24 mouse cellular contexts compared by ENCODE assay signal in genomic region chr16:18462031-18462430, GRCm38 (mm10). TPM values are rescaled to one million over a fixed set of nuclear protein-coding genes. Genes with fewer than 3 reads are reported as not detected.
DNase-seq lines count a peak whose midpoint lies in the region; ATAC-seq and TF ChIP-seq lines count a peak whose summit lies in the region.
"Had no signal": no experiment of that assay in that cellular context is flagged by ENCODE, and none has a peak within 500 bp of the region (broad histone marks: within the 10 kb centered on the region; RNA-seq: fewer than 3 reads in every experiment).

No protein-coding gene starts in this region.

- 46% methylated on average over 9 of the region's 9 CpGs for WGBS in limb, embryonic 12.5 days
- WGBS in limb, embryonic 10.5 days = 59% methylated on average over 9 of the region's 9 CpGs
- 34% methylated on average over 9 of the region's 9 CpGs for WGBS in thymus, adult 2 months

- H3K27ac ChIP-seq in limb, embryonic 12.5 days = no peak overlapping the region
- H3K27ac ChIP-seq in limb, embryonic 10.5 days = no peak overlapping the region
- H3K27ac ChIP-seq in thymus, adult 2 months (ENCODE audit: control insufficient read depth, insufficient read depth, low read length) = peak overlapping the region; percentile 4; the same call in 1 of the 2 replicates
- H3K27ac ChIP-seq: embryonic facial prominence, embryonic 13.5 days; forebrain, embryonic 13.5 days; heart, embryonic 15.5 days; hindbrain, embryonic 10.5 days; hindbrain, embryonic 14.5 days had no signal

- H3K27me3 ChIP-seq in limb, embryonic 12.5 days = peaks cover 10% of the 10 kb centered on the region; the same call in 1 of the 2 replicates
- peaks cover 21% of the 10 kb centered on the region; the same call in 1 of the 2 replicates for H3K27me3 ChIP-seq in limb, embryonic 10.5 days (ENCODE audit: low read depth, poor library complexity, severe bottlenecking)
- no peaks in the 10 kb centered on the region for H3K27me3 ChIP-seq in thymus, adult 2 months (ENCODE audit: control insufficient read depth, insufficient read depth, low read length)
- H3K27me3 ChIP-seq: heart, embryonic 15.5 days had no signal

- H3K4me1 ChIP-seq in limb, embryonic 12.5 days (replicated peaks) = peaks cover 30% of the 10 kb centered on the region
- H3K4me1 ChIP-seq in limb, embryonic 10.5 days = peaks cover 33% of the 10 kb centered on the region
- peaks cover 67% of the 10 kb centered on the region for H3K4me1 ChIP-seq in thymus, adult 2 months (replicated peaks; ENCODE audit: control insufficient read depth, insufficient read depth, low read length)

- H3K4me3 ChIP-seq in limb, embryonic 12.5 days (replicated peaks) = no peak overlapping the region
- no peak overlapping the region for H3K4me3 ChIP-seq in limb, embryonic 10.5 days
- H3K4me3 ChIP-seq in thymus, adult 2 months (ENCODE audit: control insufficient read depth, insufficient read depth, low read length) = no peak overlapping the region
- H3K4me3 ChIP-seq: embryonic facial prominence, embryonic 13.5 days; forebrain, embryonic 13.5 days; gastrocnemius, adult 2 months; heart, embryonic 15.5 days; hindbrain, embryonic 10.5 days had no signal

- no peak for TF ChIP-seq POLR2A in thymus, adult 2 months (IDR thresholded peaks at IDR 0.05; ENCODE audit: control insufficient read depth, extremely low read depth, insufficient read depth, low read length, poor library complexity)

- no peaks in the 10 kb centered on the region for H3K9me3 ChIP-seq in limb, embryonic 12.5 days
- H3K9me3 ChIP-seq in limb, embryonic 10.5 days (replicated peaks) = no peaks in the 10 kb centered on the region
- H3K9me3 ChIP-seq: embryonic facial prominence, embryonic 13.5 days; forebrain, embryonic 13.5 days; heart, embryonic 15.5 days; hindbrain, embryonic 10.5 days had no signal

- DNase-seq in embryo, embryonic 10 days (ENCODE audit: low spot score) = peak; percentile 38
- DNase-seq in embryo, embryonic 11 days = no peak
- DNase-seq in limb, embryonic 10.5 days (ENCODE audit: low spot score) = no peak
- peak; percentile 33 for DNase-seq in thymus, adult 2 months
- DNase-seq in thymus, adult 18-20 months = no peak
- DNase-seq in layer of hippocampus, adult 11-12 months (ENCODE audit: low spot score) = no peak
- DNase-seq: adrenal gland, adult 2 months; adrenal gland, postnatal 36 days; B cell, adult 2 months; cerebellum, adult 11 months; cerebellum, adult 8-10 months; cerebellum, postnatal 14 days; gastrocnemius, postnatal 25 days had no signal

- no peaks in the 10 kb centered on the region for H3K36me3 ChIP-seq in limb, embryonic 12.5 days
- peaks cover 13% of the 10 kb centered on the region for H3K36me3 ChIP-seq in limb, embryonic 10.5 days
- H3K36me3 ChIP-seq in thymus, adult 2 months (ENCODE audit: control insufficient read depth, insufficient read depth, low read length) = no peaks in the 10 kb centered on the region

- no peak overlapping the region for H3K4me2 ChIP-seq in limb, embryonic 12.5 days
- H3K4me2 ChIP-seq: embryonic facial prominence, embryonic 13.5 days; forebrain, embryonic 13.5 days; heart, embryonic 11.5 days; heart, embryonic 15.5 days; hindbrain, embryonic 14.5 days had no signal

- no peak for ATAC-seq in limb, embryonic 12.5 days (ENCODE audit: insufficient number of reproducible peaks, insufficient read depth, low FRiP score, low TSS enrichment, low read depth)
- ATAC-seq in cerebellum, adult (ENCODE audit: insufficient number of reproducible peaks, low FRiP score, low TSS enrichment) = no peak
- ATAC-seq: activated CD4-positive, CD25-positive, alpha-beta regulatory T cell, adult 4 months; CD4-positive, CD25-positive, alpha-beta regulatory T cell, adult 4 months; forebrain, embryonic 13.5 days had no signal

- no peak for TF ChIP-seq CTCF in thymus, adult 2 months (IDR thresholded peaks at IDR 0.05; ENCODE audit: borderline replicate concordance, control insufficient read depth, extremely low read depth, insufficient read depth, low read length, poor library complexity)

- H3K9ac ChIP-seq in limb, embryonic 12.5 days (replicated peaks) = peak overlapping the region; percentile 28; the same call in 1 of the 2 replicates
- H3K9ac ChIP-seq: embryonic facial prominence, embryonic 13.5 days; forebrain, embryonic 13.5 days; heart, embryonic 15.5 days; hindbrain, embryonic 14.5 days had no signal

RNA-seq across cellular contexts. Expression of gene Comt, which starts 35.4 kb away (rescaled TPM):
- 66.5 and 71.0 TPM in 2 replicates for polyA plus RNA-seq in limb, embryonic 12.5 days (2016; fragmentation: Nextera tagmentation; extraction: Ambion mirVana)
- polyA plus RNA-seq in limb, embryonic 10.5 days (2016; fragmentation: Nextera tagmentation; extraction: Ambion mirVana) = 54.7 and 61.1 TPM in 2 replicates
- polyA plus RNA-seq in thymus, adult 2 months (2012; rRNA removed) = 104 and 108 TPM in 2 replicates

RNA-seq across cellular contexts. Expression of gene Txnrd2, which starts 35.8 kb away (rescaled TPM):
- polyA plus RNA-seq in limb, embryonic 12.5 days (2016; fragmentation: Nextera tagmentation; extraction: Ambion mirVana) = 23.1 and 26.1 TPM in 2 replicates
- 29.6 and 32.2 TPM in 2 replicates for polyA plus RNA-seq in limb, embryonic 10.5 days (2016; fragmentation: Nextera tagmentation; extraction: Ambion mirVana)
- 10.6 and 10.7 TPM in 2 replicates for polyA plus RNA-seq in thymus, adult 2 months (2012; rRNA removed)

RNA-seq across cellular contexts. Expression of gene Gnb1l, which starts 36.5 kb away (rescaled TPM):
- polyA plus RNA-seq in limb, embryonic 12.5 days (2016; fragmentation: Nextera tagmentation; extraction: Ambion mirVana) = 18.4 and 19.4 TPM in 2 replicates
- 15.3 and 18.4 TPM in 2 replicates for polyA plus RNA-seq in limb, embryonic 10.5 days (2016; fragmentation: Nextera tagmentation; extraction: Ambion mirVana)
- 38.7 and 48.9 TPM in 2 replicates for polyA plus RNA-seq in thymus, adult 2 months (2012; rRNA removed)

RNA-seq across cellular contexts. Expression of gene Rtl10, which starts 36.7 kb away (rescaled TPM):
- polyA plus RNA-seq in limb, embryonic 12.5 days (2016; fragmentation: Nextera tagmentation; extraction: Ambion mirVana) = 4.2 and 5.1 TPM in 2 replicates
- polyA plus RNA-seq in limb, embryonic 10.5 days (2016; fragmentation: Nextera tagmentation; extraction: Ambion mirVana) = 2.5 and 2.8 TPM in 2 replicates
- 47.0 and 63.6 TPM in 2 replicates for polyA plus RNA-seq in thymus, adult 2 months (2012; rRNA removed)

Comparison
In these comparisons a context has a peak if more than half of its experiments do, and no peak if none do; other contexts are left out.
1. DNase-seq: peak in embryo, embryonic 10 days (single experiment) and thymus, adult 2 months (single experiment); none in embryo, embryonic 11 days (single experiment), limb, embryonic 10.5 days (single experiment), thymus, adult 18-20 months (0 of 2) and layer of hippocampus, adult 11-12 months (single experiment).